Mouse (Mus musculus): Measurements from ENCODE around the gene Pdlim3. TPM values are rescaled to one million over a fixed set of nuclear protein-coding genes. Genes with fewer than 3 reads are reported as not detected.

Pdlim3 gene
- polyA plus RNA-seq, 1 experiment: 2.8 TPM

DNA sequence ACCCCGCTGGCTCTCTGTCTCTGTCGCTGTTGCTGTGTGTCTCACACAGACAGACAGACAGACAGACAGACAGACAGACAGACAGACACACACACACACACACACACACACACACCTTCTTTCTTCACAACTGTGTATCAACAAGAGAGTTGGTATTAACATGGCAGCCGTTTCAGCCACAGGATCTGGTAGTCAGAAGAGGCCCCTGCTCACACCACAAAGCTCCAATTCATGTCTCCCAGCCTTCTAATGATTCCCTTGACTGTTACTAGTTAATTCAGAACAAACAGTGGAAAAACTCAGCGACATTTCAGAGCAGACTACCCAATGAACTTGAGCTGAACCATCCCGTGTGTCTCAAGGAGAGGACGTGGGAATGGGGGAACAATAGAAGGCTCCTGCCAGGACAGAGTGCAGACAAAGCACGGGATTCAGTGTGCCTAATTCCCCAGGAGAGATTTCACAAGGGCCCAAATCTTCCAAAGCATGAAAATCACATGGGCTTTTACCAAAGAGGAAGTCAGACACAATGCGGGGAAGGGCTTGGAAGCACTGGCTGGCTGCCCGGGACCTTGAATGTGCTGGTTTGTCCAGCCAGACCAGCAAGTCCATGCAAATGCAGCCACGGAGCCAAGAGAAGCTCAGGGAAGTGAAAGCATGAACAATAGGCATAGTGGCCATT is 10.2 kb upstream of the Pdlim3 start:
- H3K4me3 ChIP-seq (ENCODE audit: insufficient read depth, low read length): no peak overlapping the region
- TF ChIP-seq CTCF (IDR thresholded peaks at IDR 0.05; ENCODE audit: extremely low read depth, insufficient read depth, low read length) (no peak), POLR2A (IDR thresholded peaks at IDR 0.05; ENCODE audit: extremely low read depth, insufficient read depth, low read length) (no peak)
- H3K4me1 ChIP-seq (ENCODE audit: control insufficient read depth, insufficient read depth, low read length): no peaks in the 10 kb centered on the region
- H3K27ac ChIP-seq (ENCODE audit: insufficient read depth, low read length): 0 out of 2 replicates have a peak overlapping the region, but pooled peaks have one; percentile 61

DNA sequence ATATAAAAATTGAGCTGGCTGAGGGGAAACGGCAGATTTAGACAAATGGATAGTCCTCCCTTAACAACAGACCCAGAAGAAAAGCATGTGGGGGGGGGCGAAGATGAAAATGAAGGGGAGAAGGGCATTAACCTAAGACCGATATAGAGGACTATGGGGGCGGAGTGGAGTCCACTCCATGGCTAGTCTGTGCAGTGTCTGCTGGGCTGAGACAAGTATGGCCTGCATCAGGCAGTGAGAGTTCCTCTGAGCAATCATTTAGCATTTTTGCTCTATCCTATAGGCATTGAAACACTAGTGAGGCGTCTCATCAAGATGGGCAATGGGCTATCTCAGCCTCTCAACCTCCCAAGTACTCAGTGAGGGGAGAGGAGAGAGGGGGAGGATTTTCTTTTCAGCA is 8.9 kb upstream of the Pdlim3 start:
- TF ChIP-seq CTCF (IDR thresholded peaks at IDR 0.05; ENCODE audit: extremely low read depth, insufficient read depth, low read length): no peak
- no peak for TF ChIP-seq POLR2A (IDR thresholded peaks at IDR 0.05; ENCODE audit: extremely low read depth, insufficient read depth, low read length)
- Histone ChIP-seq H3K27ac (ENCODE audit: insufficient read depth, low read length) (no peak overlapping the region), H3K4me1 (ENCODE audit: control insufficient read depth, insufficient read depth, low read length) (no peaks in the 10 kb centered on the region), H3K4me3 (ENCODE audit: insufficient read depth, low read length) (no peak overlapping the region)

DNA sequence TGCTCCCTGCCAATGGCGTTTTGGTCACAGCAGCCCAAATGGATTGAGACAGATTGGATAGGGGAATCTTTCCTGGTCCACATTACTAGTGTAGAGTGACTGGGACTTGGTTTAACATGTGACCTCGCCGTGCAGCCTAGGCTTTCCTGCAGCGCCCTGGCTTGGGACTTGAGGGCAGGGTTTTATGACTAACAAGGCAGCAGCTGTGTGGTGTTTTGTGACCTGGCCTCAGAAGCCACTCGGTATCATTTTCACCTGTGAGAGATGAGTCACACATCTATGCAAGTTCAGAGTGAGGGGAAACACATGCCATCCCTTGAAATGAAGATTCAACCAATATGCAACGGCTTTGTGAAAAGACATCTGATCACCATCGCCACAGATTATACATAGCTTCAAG is 7.6 kb upstream of the Pdlim3 start:
- H3K27ac ChIP-seq (ENCODE audit: insufficient read depth, low read length): no peak overlapping the region
- no peaks in the 10 kb centered on the region for H3K4me1 ChIP-seq (ENCODE audit: control insufficient read depth, insufficient read depth, low read length)
- TF ChIP-seq CTCF (IDR thresholded peaks at IDR 0.05; ENCODE audit: extremely low read depth, insufficient read depth, low read length) (no peak), POLR2A (IDR thresholded peaks at IDR 0.05; ENCODE audit: extremely low read depth, insufficient read depth, low read length) (no peak)
- H3K4me3 ChIP-seq (ENCODE audit: insufficient read depth, low read length): no peak overlapping the region

DNA sequence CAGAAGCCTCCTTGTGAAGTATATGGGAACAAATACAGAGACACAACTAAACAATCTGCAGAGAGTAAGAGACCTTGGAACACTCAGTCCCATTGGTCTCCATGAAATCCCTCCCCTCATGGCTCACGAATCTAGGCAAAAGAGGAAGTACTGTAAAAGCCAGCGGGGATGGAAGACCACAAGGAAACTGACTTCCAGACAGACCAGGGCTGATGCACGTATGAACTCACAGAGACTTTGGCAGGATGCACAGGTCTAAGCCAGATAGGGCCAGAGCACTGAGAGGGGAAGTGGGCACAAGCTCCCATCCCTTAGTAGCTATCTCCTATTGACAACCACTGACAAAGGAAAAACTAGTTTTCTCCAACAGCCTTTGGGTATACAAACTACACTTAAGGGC is 4.8 kb upstream of the Pdlim3 start:
- Histone ChIP-seq H3K27ac (ENCODE audit: insufficient read depth, low read length) (no peak overlapping the region), H3K4me3 (ENCODE audit: insufficient read depth, low read length) (no peak overlapping the region), H3K4me1 (ENCODE audit: control insufficient read depth, insufficient read depth, low read length) (no peaks in the 10 kb centered on the region)
- TF ChIP-seq POLR2A (IDR thresholded peaks at IDR 0.05; ENCODE audit: extremely low read depth, insufficient read depth, low read length) (no peak), CTCF (IDR thresholded peaks at IDR 0.05; ENCODE audit: extremely low read depth, insufficient read depth, low read length) (no peak)

DNA sequence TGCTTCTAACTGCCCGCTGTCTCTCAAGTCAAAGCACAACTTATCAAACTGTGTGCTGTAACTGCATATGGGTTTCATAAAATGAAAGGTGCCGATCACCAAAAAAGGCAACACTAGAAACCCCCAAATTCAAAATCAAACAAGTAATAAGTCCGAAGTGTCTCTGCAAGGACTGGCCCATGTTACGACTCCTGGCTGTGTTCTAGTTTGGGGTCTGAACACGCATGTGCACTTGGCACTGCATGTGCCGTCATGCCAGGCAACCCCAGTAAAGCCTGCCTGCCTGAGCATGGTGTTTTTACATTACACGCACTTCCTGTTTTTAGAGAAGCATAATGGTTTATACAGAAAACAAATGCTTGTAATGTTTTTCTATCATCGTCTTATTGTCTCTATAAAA is 3.5 kb upstream of the Pdlim3 start:
- no peaks in the 10 kb centered on the region for H3K4me1 ChIP-seq (ENCODE audit: control insufficient read depth, insufficient read depth, low read length)
- TF ChIP-seq CTCF (IDR thresholded peaks at IDR 0.05; ENCODE audit: extremely low read depth, insufficient read depth, low read length) (no peak), POLR2A (IDR thresholded peaks at IDR 0.05; ENCODE audit: extremely low read depth, insufficient read depth, low read length) (no peak)
- no peak overlapping the region for H3K27ac ChIP-seq (ENCODE audit: insufficient read depth, low read length)
- H3K4me3 ChIP-seq (ENCODE audit: insufficient read depth, low read length): no peak overlapping the region

DNA sequence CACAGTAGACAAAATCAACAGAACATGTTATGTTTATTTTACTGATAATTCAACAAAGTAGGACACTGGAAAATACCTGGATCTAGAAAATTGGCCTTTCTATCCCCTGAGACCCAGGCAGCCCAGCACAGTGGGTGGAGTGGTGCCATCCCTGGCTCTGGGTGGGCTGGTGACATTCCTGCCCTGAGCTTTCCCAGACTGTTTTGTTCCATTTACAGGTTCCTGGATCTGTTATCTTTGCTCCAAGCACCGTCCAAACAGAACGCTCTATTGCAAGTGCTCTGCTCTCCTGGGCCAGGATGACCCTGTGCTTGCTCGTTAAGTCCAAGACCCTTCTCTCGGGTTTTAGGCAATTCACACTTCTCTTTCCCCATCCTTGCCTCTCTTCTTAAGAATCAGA is 1.5 kb upstream of the Pdlim3 start:
- Histone ChIP-seq H3K4me3 (ENCODE audit: insufficient read depth, low read length) (no peak overlapping the region), H3K27ac (ENCODE audit: insufficient read depth, low read length) (no peak overlapping the region), H3K4me1 (ENCODE audit: control insufficient read depth, insufficient read depth, low read length) (no peaks in the 10 kb centered on the region)
- TF ChIP-seq POLR2A (IDR thresholded peaks at IDR 0.05; ENCODE audit: extremely low read depth, insufficient read depth, low read length) (no peak), CTCF (IDR thresholded peaks at IDR 0.05; ENCODE audit: extremely low read depth, insufficient read depth, low read length) (no peak)

DNA sequence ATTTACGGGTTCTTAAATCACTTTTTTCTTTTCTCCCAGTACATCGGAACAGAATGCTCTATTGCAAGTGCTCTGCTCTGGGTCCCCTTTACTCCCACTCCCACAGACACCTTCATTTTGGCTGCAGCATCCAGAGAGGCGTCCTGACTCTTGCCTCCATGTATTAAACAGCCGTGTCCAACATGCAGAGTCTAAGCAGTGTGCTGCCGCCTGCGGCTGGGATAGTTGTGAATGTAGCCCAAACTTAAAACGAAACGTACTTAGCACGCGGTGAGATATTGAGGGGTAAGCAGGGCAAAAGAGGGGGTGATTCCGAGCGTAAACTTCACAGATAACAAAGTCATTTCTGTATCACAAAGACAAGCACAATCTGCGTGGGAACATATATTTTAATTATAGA is 709 bp upstream of the Pdlim3 start:
- TF ChIP-seq POLR2A (IDR thresholded peaks at IDR 0.05; ENCODE audit: extremely low read depth, insufficient read depth, low read length): no peak
- Histone ChIP-seq H3K27ac (ENCODE audit: insufficient read depth, low read length) (no peak overlapping the region), H3K4me1 (ENCODE audit: control insufficient read depth, insufficient read depth, low read length) (no peaks in the 10 kb centered on the region), H3K4me3 (ENCODE audit: insufficient read depth, low read length) (peak overlapping the region; percentile 17)

DNA sequence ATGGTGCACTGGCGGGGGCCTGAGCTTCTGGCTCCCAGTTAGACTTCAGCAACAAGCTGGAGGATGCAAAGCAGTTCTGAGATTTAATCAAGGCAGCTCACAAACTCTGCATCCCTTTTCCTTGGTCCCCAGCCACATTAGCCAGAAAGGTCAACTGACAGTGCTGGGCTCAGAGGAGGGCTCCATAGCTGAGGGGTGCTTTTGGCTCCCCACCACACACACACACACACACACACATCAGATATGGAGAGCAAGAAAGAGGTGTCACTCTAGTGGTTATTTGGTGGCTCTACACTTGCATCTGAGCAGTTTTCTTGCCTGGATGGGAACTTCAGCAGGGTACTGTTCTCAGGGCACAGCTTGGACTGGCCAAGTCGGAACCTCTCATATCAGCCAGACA is 514 bp downstream of the Pdlim3 start:
- H3K27ac ChIP-seq (ENCODE audit: insufficient read depth, low read length): no peak overlapping the region
- no peak for TF ChIP-seq CTCF (IDR thresholded peaks at IDR 0.05; ENCODE audit: extremely low read depth, insufficient read depth, low read length)
- no peak for TF ChIP-seq POLR2A (IDR thresholded peaks at IDR 0.05; ENCODE audit: extremely low read depth, insufficient read depth, low read length)
- H3K4me3 ChIP-seq (ENCODE audit: insufficient read depth, low read length): peak overlapping the region; percentile 17; the same call in 1 of the 2 replicates
- H3K4me1 ChIP-seq (ENCODE audit: control insufficient read depth, insufficient read depth, low read length): no peaks in the 10 kb centered on the region

DNA sequence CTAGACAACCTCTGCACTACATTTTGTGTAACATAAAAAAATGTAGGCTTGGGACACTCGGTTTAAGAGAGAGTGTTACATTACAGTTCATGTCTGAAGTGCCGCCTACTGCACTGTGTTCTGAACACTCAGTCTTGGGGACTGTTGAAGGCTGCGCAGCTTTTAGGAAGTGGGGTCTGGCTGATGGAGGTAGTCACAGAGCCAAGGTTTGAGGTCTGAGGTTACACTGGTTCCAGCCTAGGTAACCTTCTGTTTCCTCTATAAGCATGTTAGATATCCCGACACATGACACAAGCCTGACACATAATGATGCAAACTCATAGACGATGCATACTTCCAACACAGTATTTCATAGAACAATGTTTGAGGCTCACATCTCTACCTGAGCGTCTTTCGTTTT is 4.5 kb downstream of the Pdlim3 start:
- H3K4me3 ChIP-seq (ENCODE audit: insufficient read depth, low read length): no peak overlapping the region
- H3K4me1 ChIP-seq (ENCODE audit: control insufficient read depth, insufficient read depth, low read length): no peaks in the 10 kb centered on the region
- H3K27ac ChIP-seq (ENCODE audit: insufficient read depth, low read length): no peak overlapping the region
- TF ChIP-seq CTCF (IDR thresholded peaks at IDR 0.05; ENCODE audit: extremely low read depth, insufficient read depth, low read length) (no peak), POLR2A (IDR thresholded peaks at IDR 0.05; ENCODE audit: extremely low read depth, insufficient read depth, low read length) (no peak)

DNA sequence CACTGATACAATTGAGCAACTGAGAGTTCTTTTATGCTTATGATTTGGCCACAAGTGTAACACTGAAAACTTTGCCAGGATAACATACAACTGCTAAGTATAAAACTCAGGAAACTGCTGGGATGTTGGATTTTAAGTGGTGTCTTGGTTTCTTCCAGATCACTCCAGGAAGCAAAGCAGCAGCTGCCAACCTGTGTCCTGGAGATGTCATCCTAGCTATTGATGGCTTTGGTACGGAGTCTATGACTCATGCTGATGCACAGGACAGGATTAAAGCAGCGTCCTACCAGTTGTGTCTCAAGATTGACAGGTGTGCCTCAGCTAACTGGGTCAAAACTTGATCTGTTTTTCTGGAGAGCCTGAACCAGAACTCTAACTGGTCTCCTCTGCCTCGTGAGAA is 11.3 kb downstream of the Pdlim3 start:
- TF ChIP-seq POLR2A (IDR thresholded peaks at IDR 0.05; ENCODE audit: extremely low read depth, insufficient read depth, low read length) (no peak), CTCF (IDR thresholded peaks at IDR 0.05; ENCODE audit: extremely low read depth, insufficient read depth, low read length) (no peak)
- Histone ChIP-seq H3K27ac (ENCODE audit: insufficient read depth, low read length) (no peak overlapping the region), H3K4me3 (ENCODE audit: insufficient read depth, low read length) (no peak overlapping the region), H3K4me1 (ENCODE audit: control insufficient read depth, insufficient read depth, low read length) (no peaks in the 10 kb centered on the region)
